Mouse (Mus musculus) adipose tissue, adult 10 weeks (tissue): ENCODE results near the gene Foxn1. TPM values are rescaled to one million over a fixed set of nuclear protein-coding genes. Genes with fewer than 3 reads are reported as not detected.

Experiments used
- polyA plus RNA-seq: library from polyadenylated mRNA; stranded (reverse); fragments of 350-450 nt; fragmentation: Illumina TruSeq; extraction: RNeasy Lipid Tissue Mini Kit (QIAGEN cat#74804); gene quantifications from one replicate; pipeline ENCODE4 v1.2.3, GENCODE M21; 2014; ENCODE audit warnings: low read depth, low replicate concordance

Foxn1 gene
- polyA plus RNA-seq, result not detected

GRCm38 (mm10) chr11:78386508-78387043 is at the start of gene Foxn1:
Foxn1 (minus strand) TSS chr11:78386558.

GRCm38 (mm10) chr11:78422055-78422819 is 35.9 kb upstream of the Foxn1 start, which contains the start of gene Slc13a2:
Slc13a2 (minus strand) TSS chr11:78422217.

GRCm38 (mm10) chr11:78343381-78344327 is 42.7 kb downstream of the Foxn1 start, which contains the start of gene Unc119:
Unc119 (plus strand) TSS chr11:78343482.

GRCm38 (mm10) chr11:78327634-78328511 is 58.5 kb downstream of the Foxn1 start, which contains the start of gene Pigs:
Pigs (plus strand) TSS chr11:78328415.

GRCm38 (mm10) chr11:78322860-78323259 is 63.5 kb downstream of the Foxn1 start, which contains the start of gene Aldoc:
Aldoc (plus strand) TSS chr11:78322968.

Other genes starting within 250 kb of the Foxn1 start
- gene Traf4, start 221.0 kb downstream of the Foxn1 start, polyA plus RNA-seq, result 17.9 TPM
- gene Nek8, start 209.9 kb downstream of the Foxn1 start, polyA plus RNA-seq, result 11.7 TPM
- 74.2 TPM for gene Tlcd1, start 209.8 kb downstream of the Foxn1 start, polyA plus RNA-seq
- 2,000 TPM for gene Rpl23a, start 203.0 kb downstream of the Foxn1 start, polyA plus RNA-seq
- gene Rab34, start 198.1 kb downstream of the Foxn1 start, polyA plus RNA-seq, result 68.5 TPM
- gene Proca1, start 193.2 kb downstream of the Foxn1 start, polyA plus RNA-seq, result 26.7 TPM
- 103 TPM for gene Sdf2, start 140.8 kb downstream of the Foxn1 start, polyA plus RNA-seq
- 41.1 TPM for gene Supt6, start 140.6 kb downstream of the Foxn1 start, polyA plus RNA-seq
- 107 TPM for gene 2610507B11Rik, start 124.8 kb downstream of the Foxn1 start, polyA plus RNA-seq
- gene BC030499, start 95.7 kb downstream of the Foxn1 start, polyA plus RNA-seq, result 0.19 TPM
- gene Spag5, start 85.0 kb downstream of the Foxn1 start, polyA plus RNA-seq, result 2.7 TPM
- 41.4 TPM for gene Aldoc, start 63.6 kb downstream of the Foxn1 start, polyA plus RNA-seq
- gene Pigs, start 58.1 kb downstream of the Foxn1 start, polyA plus RNA-seq, result 34.6 TPM
- gene Unc119, start 43.1 kb downstream of the Foxn1 start, polyA plus RNA-seq, result 34.6 TPM
- gene Slc13a2, start 35.7 kb upstream of the Foxn1 start, polyA plus RNA-seq, result 7.7 TPM
- 25.6 TPM for gene Slc46a1, start 79.1 kb upstream of the Foxn1 start, polyA plus RNA-seq
- 2.2 TPM for gene Sarm1, start 111.2 kb upstream of the Foxn1 start, polyA plus RNA-seq
- gene Vtn, start 112.5 kb upstream of the Foxn1 start, polyA plus RNA-seq, result 12.6 TPM
- gene Sebox, start 116.9 kb upstream of the Foxn1 start, polyA plus RNA-seq, result not detected
- 31.0 TPM for gene Tmem199, start 125.6 kb upstream of the Foxn1 start, polyA plus RNA-seq
- gene Poldip2, start 125.6 kb upstream of the Foxn1 start, polyA plus RNA-seq, result 77.7 TPM
- 35.8 TPM for gene Tnfaip1, start 149.8 kb upstream of the Foxn1 start, polyA plus RNA-seq
- 127 TPM for gene Ift20, start 149.8 kb upstream of the Foxn1 start, polyA plus RNA-seq
- 38.0 TPM for gene Tmem97, start 164.2 kb upstream of the Foxn1 start, polyA plus RNA-seq